Mouse (Mus musculus): Measurements from ENCODE around the gene Vamp8. TPM values are rescaled to one million over a fixed set of nuclear protein-coding genes. Genes with fewer than 3 reads are reported as not detected.

The Vamp8 gene
- total RNA-seq (2014; fragmentation: Nextera tagmentation), result 225 and 320 TPM in 2 replicates
- total RNA-seq (2017), result 240 and 305 TPM in 2 replicates

GRCm38 (mm10) chr6:72389941-72390771 is at the start of gene Vamp8:
Vamp8 (minus strand) TSS chr6:72390703.
- ATAC-seq (replicated peaks; ENCODE audit: low FRiP score, low TSS enrichment, poor library complexity, severe bottlenecking), result peak; percentile 15; the same call in 1 of the 2 replicates

- peak; percentile 77 for ATAC-seq (replicated peaks; ENCODE audit: low FRiP score, low TSS enrichment, poor library complexity, severe bottlenecking)
These were observed 49.1 kb upstream of the Vamp8 start, which contains the start of gene Mat2a for GRCm38 (mm10) chr6:72439355-72440185. Mat2a (minus strand) TSS chr6:72439558.

- ATAC-seq (replicated peaks; ENCODE audit: low FRiP score, low TSS enrichment, poor library complexity, severe bottlenecking), result peak; percentile 33
These were observed 48.4 kb upstream of the Vamp8 start for GRCm38 (mm10) chr6:72438862-72439354.

- no peak for ATAC-seq (replicated peaks; ENCODE audit: low FRiP score, low TSS enrichment, poor library complexity, severe bottlenecking)
These were observed 47.7 kb upstream of the Vamp8 start for GRCm38 (mm10) chr6:72438226-72438625.

- ATAC-seq (replicated peaks; ENCODE audit: low FRiP score, low TSS enrichment, poor library complexity, severe bottlenecking), result no peak
These were observed 41.6 kb upstream of the Vamp8 start for GRCm38 (mm10) chr6:72432153-72432552.

GRCm38 (mm10) chr6:72430989-72431921 is 40.8 kb upstream of the Vamp8 start:
- ATAC-seq (replicated peaks; ENCODE audit: low FRiP score, low TSS enrichment, poor library complexity, severe bottlenecking), result peak; percentile 16; the same call in 1 of the 2 replicates

GRCm38 (mm10) chr6:72429061-72429842 is 38.7 kb upstream of the Vamp8 start:
- no peak for ATAC-seq (replicated peaks; ENCODE audit: low FRiP score, low TSS enrichment, poor library complexity, severe bottlenecking)

- peak; percentile 49 for ATAC-seq (replicated peaks; ENCODE audit: low FRiP score, low TSS enrichment, poor library complexity, severe bottlenecking)
These were observed 37.5 kb upstream of the Vamp8 start for GRCm38 (mm10) chr6:72428036-72428435.

GRCm38 (mm10) chr6:72425646-72426045 is 35.1 kb upstream of the Vamp8 start:
- ATAC-seq (replicated peaks; ENCODE audit: low FRiP score, low TSS enrichment, poor library complexity, severe bottlenecking), result no peak

- ATAC-seq (replicated peaks; ENCODE audit: low FRiP score, low TSS enrichment, poor library complexity, severe bottlenecking), result no peak
These were observed 30.4 kb upstream of the Vamp8 start for GRCm38 (mm10) chr6:72420901-72421300.

- ATAC-seq (replicated peaks; ENCODE audit: low FRiP score, low TSS enrichment, poor library complexity, severe bottlenecking), result no peak
These were observed 29.3 kb upstream of the Vamp8 start for GRCm38 (mm10) chr6:72419806-72420205.

GRCm38 (mm10) chr6:72418279-72418678 is 27.8 kb upstream of the Vamp8 start:
- ATAC-seq (replicated peaks; ENCODE audit: low FRiP score, low TSS enrichment, poor library complexity, severe bottlenecking), result no peak

GRCm38 (mm10) chr6:72415964-72416772 is 25.7 kb upstream of the Vamp8 start:
- ATAC-seq (replicated peaks; ENCODE audit: low FRiP score, low TSS enrichment, poor library complexity, severe bottlenecking), result no peak

- no peak; the same call in 1 of the 2 replicates for ATAC-seq (replicated peaks; ENCODE audit: low FRiP score, low TSS enrichment, poor library complexity, severe bottlenecking)
These were observed 24.7 kb upstream of the Vamp8 start for GRCm38 (mm10) chr6:72415181-72415580.

- ATAC-seq (replicated peaks; ENCODE audit: low FRiP score, low TSS enrichment, poor library complexity, severe bottlenecking), result peak; percentile 94
These were observed 23.7 kb upstream of the Vamp8 start, which contains the start of gene Ggcx for GRCm38 (mm10) chr6:72414076-72414756. Ggcx (plus strand) TSS chr6:72414308.

- no peak for ATAC-seq (replicated peaks; ENCODE audit: low FRiP score, low TSS enrichment, poor library complexity, severe bottlenecking)
These were observed 20.0 kb upstream of the Vamp8 start for GRCm38 (mm10) chr6:72410518-72410917.

GRCm38 (mm10) chr6:72410003-72410402 is 19.5 kb upstream of the Vamp8 start:
- no peak for ATAC-seq (replicated peaks; ENCODE audit: low FRiP score, low TSS enrichment, poor library complexity, severe bottlenecking)

All from megakaryocyte-erythroid progenitor cell, adult 5-6 weeks (primary cell).